ENCODE assay signal across 13 mouse cellular contexts in genomic region chr8:25384591-25384990, GRCm38 (mm10).
"Had no signal": no experiment of that assay in that cellular context is flagged by ENCODE, and none has a peak within 500 bp of the region (broad histone marks: within the 10 kb centered on the region; RNA-seq: fewer than 3 reads in every experiment).

No protein-coding gene starts in this region.

- DNase-seq: retina, postnatal 1 day; right cerebral cortex, adult 18-20 months; spleen, adult 18-20 months; thymus, adult 18-20 months; thymus, adult 2 months; thymus, postnatal 14 days; thymus, postnatal 25 days; thymus, postnatal 36 days; thymus, postnatal 4 days had no signal

- H3K4me3 ChIP-seq: neural tube, embryonic 13.5 days; neural tube, embryonic 15.5 days; stomach, embryonic 15.5 days had no signal

- H3K27ac ChIP-seq: neural tube, embryonic 13.5 days; neural tube, embryonic 15.5 days; stomach, embryonic 15.5 days; stomach, postnatal 0 days had no signal

- H3K27me3 ChIP-seq: neural tube, embryonic 13.5 days; neural tube, embryonic 15.5 days; stomach, embryonic 15.5 days had no signal

- H3K9ac ChIP-seq: neural tube, embryonic 13.5 days; neural tube, embryonic 15.5 days; stomach, embryonic 15.5 days had no signal

- H3K36me3 ChIP-seq: neural tube, embryonic 13.5 days; neural tube, embryonic 15.5 days; stomach, embryonic 15.5 days had no signal

- H3K9me3 ChIP-seq: neural tube, embryonic 13.5 days; neural tube, embryonic 15.5 days; stomach, embryonic 15.5 days had no signal

- H3K4me2 ChIP-seq: neural tube, embryonic 13.5 days; neural tube, embryonic 15.5 days; stomach, embryonic 15.5 days had no signal
